Mouse (Mus musculus): ENCODE data around the gene Ddx56. TPM values are rescaled to one million over a fixed set of nuclear protein-coding genes. Genes with fewer than 3 reads are reported as not detected.

Gene Ddx56
- polyA plus RNA-seq, 1 experiment from 2014 or later, result 112 TPM

DNA sequence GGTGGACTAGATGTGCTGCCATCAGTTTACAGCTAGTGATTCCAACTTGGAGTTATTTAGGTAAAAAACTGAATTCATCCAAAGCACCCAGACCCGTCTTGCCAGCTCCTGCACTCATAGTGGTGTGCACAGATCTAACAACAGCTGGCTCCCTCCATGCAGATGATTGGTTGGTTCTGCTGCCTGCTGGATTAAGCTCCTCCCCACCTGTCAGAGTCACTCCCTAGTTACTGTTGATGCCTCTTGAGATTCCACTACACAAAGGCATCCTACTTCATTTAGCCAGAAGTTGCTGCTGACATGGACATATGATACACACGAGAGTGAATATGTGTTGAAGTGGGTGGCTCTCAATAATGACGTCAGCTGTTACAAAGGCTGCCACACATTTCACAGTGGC is 50.7 kb downstream of the Ddx56 start:
- no peak overlapping the region for H3K4me2 ChIP-seq (replicated peaks; ENCODE audit: low read depth, low read length)
- H3K4me1 ChIP-seq (ENCODE audit: control insufficient read depth, insufficient read depth, low read length), result no peaks in the 10 kb centered on the region
- no peaks in the 10 kb centered on the region for H3K36me3 ChIP-seq (ENCODE audit: control insufficient read depth, insufficient read depth, low read length)
- H3K27ac ChIP-seq (ENCODE audit: low read depth, low read length), result no peak overlapping the region
- H3K27me3 ChIP-seq (ENCODE audit: control insufficient read depth, insufficient read depth, low read length), result no peaks in the 10 kb centered on the region
- ATAC-seq (ENCODE audit: low FRiP score, low TSS enrichment), result no peak
- no peaks in the 10 kb centered on the region for H3K9me3 ChIP-seq (ENCODE audit: control insufficient read depth, low read length)
- 66% methylated on average over 3 of the region's 3 CpGs for WGBS
- H3K4me3 ChIP-seq (ENCODE audit: low read length), result no peak overlapping the region
- no peak overlapping the region for H3K9ac ChIP-seq (ENCODE audit: low read depth, low read length)

Other genes with a start within 250 kb of the Ddx56 start
- 4.2 and 4.4 TPM in 2 replicates for gene Camk2b, start 201.4 kb downstream of the Ddx56 start, polyA plus RNA-seq (2014; fragmentation: Nextera tagmentation; extraction: Ambion mirVana)
- gene A730071L15Rik, start 67.7 kb downstream of the Ddx56 start, polyA plus RNA-seq (2014; fragmentation: Nextera tagmentation; extraction: Ambion mirVana), result 0.74 and 0.89 TPM in 2 replicates
- gene Nudcd3, start 67.4 kb downstream of the Ddx56 start, polyA plus RNA-seq (2014; fragmentation: Nextera tagmentation; extraction: Ambion mirVana), result 32.7 and 36.0 TPM in 2 replicates
- 0.05 and 0.11 TPM in 2 replicates for gene Npc1l1, start 37.6 kb downstream of the Ddx56 start, polyA plus RNA-seq (2014; fragmentation: Nextera tagmentation; extraction: Ambion mirVana)
- 119 and 132 TPM in 2 replicates for gene Tmed4, start 7.1 kb upstream of the Ddx56 start, polyA plus RNA-seq (2014; fragmentation: Nextera tagmentation; extraction: Ambion mirVana)
- 46.8 and 108 TPM in 2 replicates for gene Ogdh, start 23.9 kb upstream of the Ddx56 start, polyA plus RNA-seq (2014; fragmentation: Nextera tagmentation; extraction: Ambion mirVana)
- gene Zmiz2, start 121.3 kb upstream of the Ddx56 start, polyA plus RNA-seq (2014; fragmentation: Nextera tagmentation; extraction: Ambion mirVana), result 11.0 and 14.6 TPM in 2 replicates
- 6,047 and 7,558 TPM in 2 replicates for gene Ppia, start 147.7 kb upstream of the Ddx56 start, polyA plus RNA-seq (2014; fragmentation: Nextera tagmentation; extraction: Ambion mirVana)
- gene H2afv, start 176.7 kb upstream of the Ddx56 start, polyA plus RNA-seq (2014; fragmentation: Nextera tagmentation; extraction: Ambion mirVana), result 654 and 761 TPM in 2 replicates
- 28.1 and 29.5 TPM in 2 replicates for gene Purb, start 208.1 kb upstream of the Ddx56 start, polyA plus RNA-seq (2014; fragmentation: Nextera tagmentation; extraction: Ambion mirVana)

All from kidney, embryonic 14.5 days (tissue).